Mouse (Mus musculus): ENCODE results near the gene Rftn1. TPM values are rescaled to one million over a fixed set of nuclear protein-coding genes. Genes with fewer than 3 reads are reported as not detected.

Rftn1 gene
- total RNA-seq, 2 experiments from 2014 or later: 8.4 to 9.4 TPM

DNA sequence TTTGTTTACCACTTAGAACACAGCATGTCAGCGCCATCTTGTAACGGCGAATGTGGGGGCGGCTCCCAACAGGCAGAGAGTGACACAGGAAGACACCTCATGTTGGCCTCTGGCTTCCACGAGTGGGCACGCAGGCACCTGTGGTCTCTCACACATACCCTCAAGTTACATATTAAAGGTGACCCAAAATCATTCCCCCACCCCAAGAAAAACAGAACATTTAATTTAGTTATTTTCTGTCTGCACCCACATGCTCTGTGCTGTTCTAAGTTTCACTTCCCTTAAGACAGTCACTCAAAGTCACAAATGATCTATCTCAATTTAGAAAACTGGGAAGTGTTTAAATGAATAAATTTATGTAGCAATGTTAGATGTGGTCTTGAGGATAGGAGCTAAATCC, 111.7 kb downstream of the Rftn1 start:
- Histone ChIP-seq H3K27ac (no peak overlapping the region), H3K4me3 (no peak overlapping the region)
- DNase-seq (ENCODE audit: extremely low spot score in 1 of 2, low spot score in 2 of 2): no peak
- no peak for TF ChIP-seq CTCF (IDR thresholded peaks at IDR 0.05)
- intact Hi-C loops (cut with DNase I): no loop called here

DNA sequence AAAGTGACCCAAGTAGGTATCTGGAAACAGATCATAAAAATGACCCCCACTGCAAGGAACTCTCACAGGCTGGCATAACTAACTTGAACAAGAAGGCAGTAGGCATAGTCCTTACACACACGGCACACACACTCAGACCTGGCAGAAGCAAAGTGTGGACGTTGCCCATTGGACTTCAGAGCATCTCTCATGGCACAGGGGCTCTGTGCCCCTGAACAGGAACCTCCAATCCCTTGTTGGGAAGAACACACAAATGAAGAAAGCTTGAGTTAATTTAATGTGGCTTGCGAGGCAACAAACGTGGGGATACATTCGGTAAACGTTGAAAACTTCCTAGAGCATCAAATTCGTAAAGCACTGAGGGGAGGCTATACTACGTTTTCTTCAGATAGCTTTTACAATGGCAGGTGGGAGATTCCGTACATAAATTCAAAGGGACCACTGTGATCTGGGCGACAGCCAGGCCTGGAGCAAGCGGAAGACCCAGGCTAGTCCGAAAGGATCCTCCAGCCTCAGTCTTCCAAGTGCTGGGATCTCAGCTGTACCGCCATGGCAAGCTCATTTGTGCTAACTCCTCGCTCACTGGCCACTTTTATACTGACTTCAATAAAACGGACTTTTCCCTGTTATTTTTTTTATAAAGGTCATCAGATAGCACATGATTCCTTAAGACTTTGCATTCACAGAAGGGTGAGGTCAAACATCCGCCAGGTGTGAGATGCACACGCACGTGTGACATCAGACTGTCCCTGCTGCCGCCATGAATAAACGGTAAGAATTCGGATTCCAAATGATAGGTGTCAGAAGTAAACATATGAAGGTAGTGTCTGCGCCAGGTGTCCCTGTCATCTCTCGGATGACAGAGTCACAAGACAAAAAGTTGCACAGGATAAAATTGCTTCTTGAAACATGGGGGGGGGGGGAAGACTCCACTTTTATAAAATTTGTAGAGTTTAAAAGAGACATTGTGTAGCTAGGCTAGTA, 117.2 kb downstream of the Rftn1 start:
- Histone ChIP-seq H3K4me3 (no peak overlapping the region), H3K27ac (no peak overlapping the region)
- DNase-seq (ENCODE audit: extremely low spot score in 1 of 2, low spot score in 2 of 2): no peak
- intact Hi-C loops (cut with DNase I): no loop called here
- TF ChIP-seq CTCF (IDR thresholded peaks at IDR 0.05): no peak

DNA sequence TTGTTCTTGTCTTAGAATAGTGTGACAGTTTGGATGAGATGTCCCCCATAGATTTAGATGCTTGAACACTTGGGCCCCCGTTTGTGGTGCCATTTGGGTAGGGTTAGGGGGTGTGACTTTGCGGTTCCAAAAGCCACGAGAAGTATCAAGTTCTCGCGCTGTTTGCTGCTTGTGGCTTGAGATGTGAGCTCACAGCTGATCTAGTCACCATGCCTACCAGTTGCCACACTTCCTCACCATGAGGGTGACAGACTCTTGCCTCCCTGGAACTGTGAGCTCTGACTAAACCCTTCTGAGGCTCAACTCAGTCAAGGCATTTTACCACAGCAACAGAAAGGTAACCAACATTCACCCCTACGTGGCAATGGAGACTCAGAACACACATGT, 118.9 kb downstream of the Rftn1 start:
- intact Hi-C loops (cut with DNase I): no loop called here
- no peak overlapping the region for H3K27ac ChIP-seq
- no peak for TF ChIP-seq CTCF (IDR thresholded peaks at IDR 0.05)
- H3K4me3 ChIP-seq: no peak overlapping the region
- no peak for DNase-seq (ENCODE audit: extremely low spot score in 1 of 2, low spot score in 2 of 2)

DNA sequence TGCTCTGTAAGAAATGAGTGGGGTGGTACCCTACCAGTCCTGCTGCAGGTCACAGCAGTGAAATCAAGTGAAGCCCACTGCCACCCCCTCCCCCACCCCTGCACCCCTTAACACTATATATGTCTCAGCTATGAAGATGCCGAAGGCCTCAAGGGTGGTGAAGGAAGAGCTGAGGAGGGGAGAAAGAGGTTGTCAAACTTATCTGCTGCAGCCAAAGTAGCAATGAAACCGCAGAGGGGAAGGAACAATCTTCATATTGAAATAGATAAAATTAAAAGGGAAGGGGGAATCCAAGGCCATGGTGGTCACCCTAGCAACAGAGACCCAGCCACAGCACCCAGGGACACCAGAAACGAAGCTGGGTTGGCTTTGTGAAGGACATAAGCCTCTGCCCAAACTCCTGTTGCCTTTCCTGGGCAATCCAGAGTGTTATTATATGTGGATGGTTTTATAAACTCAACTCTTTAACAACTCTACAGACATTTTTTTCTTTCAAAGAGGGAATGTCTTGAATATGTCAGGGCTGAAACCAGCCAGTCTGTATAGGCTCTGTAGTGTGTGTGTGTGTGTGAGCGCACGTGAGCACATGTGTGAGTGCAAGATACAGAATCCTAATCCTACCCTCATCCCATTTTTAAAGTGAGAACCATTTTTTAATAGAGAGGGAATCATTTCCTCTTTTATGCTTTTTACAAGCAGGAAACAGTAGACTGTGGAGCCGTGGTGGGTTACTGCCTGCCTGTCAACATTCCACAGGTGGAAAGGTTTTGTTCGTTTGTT, 119.5 kb downstream of the Rftn1 start:
- intact Hi-C loops (cut with DNase I): no loop called here
- no peak overlapping the region for H3K4me3 ChIP-seq
- DNase-seq (ENCODE audit: extremely low spot score in 1 of 2, low spot score in 2 of 2): no peak
- TF ChIP-seq CTCF (IDR thresholded peaks at IDR 0.05): no peak
- no peak overlapping the region for H3K27ac ChIP-seq

DNA sequence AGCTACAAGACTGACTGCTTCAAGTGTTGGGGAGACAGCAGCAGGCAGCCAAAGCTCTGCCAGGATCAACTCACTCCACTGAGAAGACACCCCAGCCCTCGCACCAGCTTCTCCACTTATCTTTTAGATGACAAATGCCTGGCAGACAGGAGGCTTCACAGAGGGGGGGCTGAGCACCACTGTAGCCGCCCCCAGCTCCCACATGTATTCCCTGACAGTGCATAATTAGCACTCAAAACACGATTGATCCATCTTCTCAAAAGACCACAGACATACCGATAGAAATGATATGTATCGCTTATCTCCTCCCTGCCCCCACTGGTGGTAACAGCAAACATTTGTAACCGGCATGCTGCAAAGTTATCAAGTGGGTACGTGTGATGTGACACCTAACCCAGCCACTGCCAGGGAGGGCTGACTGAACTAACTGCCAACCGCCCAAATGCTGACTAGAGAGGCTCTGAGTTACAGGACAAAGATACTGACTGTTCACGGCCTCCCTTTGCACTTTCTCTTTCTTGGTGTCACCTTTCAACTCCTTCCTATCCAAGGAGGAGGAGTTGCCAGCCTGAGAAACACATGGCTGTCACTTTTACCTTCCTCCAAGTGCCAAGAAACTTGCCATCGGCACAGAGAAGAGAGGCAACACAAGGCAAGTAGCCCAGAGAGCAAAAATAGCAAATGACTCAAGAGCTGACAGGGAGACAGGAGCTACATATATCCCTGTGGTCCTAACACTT, 120.4 kb downstream of the Rftn1 start:
- DNase-seq (ENCODE audit: extremely low spot score in 1 of 2, low spot score in 2 of 2): peak; percentile 40 to 63
- H3K4me3 ChIP-seq: no peak overlapping the region
- intact Hi-C loops (cut with DNase I): no loop called here
- H3K27ac ChIP-seq: peak overlapping the region; percentile 64; the same call in 1 of the 2 replicates
- no peak for TF ChIP-seq CTCF (IDR thresholded peaks at IDR 0.05)

DNA sequence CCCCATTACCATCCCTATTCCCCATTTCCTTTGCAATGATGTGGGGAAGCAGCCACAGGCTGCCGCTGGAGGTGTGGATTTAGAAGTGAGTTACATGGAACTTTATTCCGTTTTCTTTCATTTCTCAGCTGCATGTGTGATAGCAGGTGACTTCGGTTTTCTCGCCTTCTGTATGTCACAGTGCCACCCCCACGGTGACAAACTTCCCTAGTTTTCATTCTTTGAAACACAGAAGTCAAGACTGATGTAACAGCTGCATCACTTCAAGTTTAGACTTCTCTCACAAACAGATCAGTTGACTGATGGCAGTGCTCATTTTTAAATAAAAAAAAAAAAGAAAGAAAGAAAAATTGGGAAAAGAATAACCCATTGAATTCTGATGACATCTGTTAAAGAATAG, 121.3 kb downstream of the Rftn1 start:
- no peak overlapping the region for H3K4me3 ChIP-seq
- DNase-seq (ENCODE audit: extremely low spot score in 1 of 2, low spot score in 2 of 2): no peak
- intact Hi-C loops (cut with DNase I): no loop called here
- peak overlapping the region; percentile 64; the same call in 1 of the 2 replicates for H3K27ac ChIP-seq
- TF ChIP-seq CTCF (IDR thresholded peaks at IDR 0.05): no peak

DNA sequence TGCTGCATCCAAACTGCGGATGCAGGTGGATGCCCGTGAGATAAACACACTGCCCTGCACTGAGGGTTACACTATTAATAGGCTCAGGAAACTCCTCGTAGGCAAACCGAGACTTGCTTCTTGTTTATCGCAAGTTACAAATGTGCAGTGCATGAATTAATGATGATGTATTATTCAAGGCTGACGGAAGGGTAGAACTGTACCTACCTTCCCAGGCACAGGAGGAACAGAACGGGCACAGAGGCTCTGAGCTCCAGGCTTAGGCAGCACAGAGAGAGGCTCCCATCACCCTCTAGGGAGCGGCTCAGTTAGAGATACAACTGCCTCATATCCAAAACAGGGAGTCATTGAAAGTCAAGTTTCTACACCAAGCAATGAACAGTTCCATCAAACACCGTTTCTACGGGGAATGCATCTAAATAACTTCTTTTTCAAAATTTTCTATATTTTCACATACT, 121.8 kb downstream of the Rftn1 start:
- DNase-seq (ENCODE audit: extremely low spot score in 1 of 2, low spot score in 2 of 2): no peak
- intact Hi-C loops (cut with DNase I): no loop called here
- H3K27ac ChIP-seq: no peak overlapping the region
- TF ChIP-seq CTCF (IDR thresholded peaks at IDR 0.05): no peak
- no peak overlapping the region for H3K4me3 ChIP-seq

DNA sequence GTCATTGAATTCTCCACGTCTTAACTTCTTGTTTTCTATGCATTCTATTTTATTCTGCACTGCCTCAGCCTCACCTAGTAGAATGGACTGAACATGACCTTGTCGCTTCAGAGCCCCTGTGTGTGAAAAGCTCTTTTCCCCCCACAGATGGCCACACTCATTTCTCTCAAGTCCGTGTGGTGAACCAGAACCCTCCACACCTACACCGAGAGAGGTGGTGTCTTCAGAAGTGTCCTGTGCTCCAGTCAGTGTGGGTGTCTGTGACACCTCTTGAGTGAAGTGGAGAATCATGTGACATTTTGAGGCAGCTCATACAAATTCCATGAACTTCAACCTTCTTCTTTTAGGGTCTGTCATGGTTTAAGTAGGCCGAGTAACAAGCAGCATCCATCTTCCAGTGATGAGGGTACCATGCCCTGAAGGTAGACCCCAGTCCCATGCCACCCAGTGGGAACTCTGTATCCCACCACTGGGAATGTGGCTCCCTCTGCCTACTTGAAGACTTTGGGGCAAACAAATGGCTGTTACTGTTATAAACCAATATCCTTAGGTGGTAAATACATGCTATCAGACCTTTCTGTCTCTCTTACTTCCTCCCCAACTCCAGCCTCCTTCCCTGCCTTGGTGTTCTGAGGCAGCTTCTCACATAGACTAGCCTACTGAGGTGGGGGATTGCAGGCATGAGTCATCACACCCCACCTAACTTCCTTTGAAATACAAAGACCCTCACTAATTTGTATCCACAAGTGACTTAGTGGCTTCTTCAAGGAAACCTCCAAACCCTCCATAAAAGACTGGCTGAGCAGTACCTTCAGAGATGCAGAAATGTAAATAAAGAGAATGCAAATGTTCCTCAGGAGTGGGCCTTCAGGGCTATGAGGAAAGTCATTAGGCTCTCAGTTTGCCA, 122.4 kb downstream of the Rftn1 start:
- intact Hi-C loops (cut with DNase I): no loop called here
- Histone ChIP-seq H3K4me3 (no peak overlapping the region), H3K27ac (no peak overlapping the region)
- TF ChIP-seq CTCF (IDR thresholded peaks at IDR 0.05): no peak
- no peak for DNase-seq (ENCODE audit: extremely low spot score in 1 of 2, low spot score in 2 of 2)

DNA sequence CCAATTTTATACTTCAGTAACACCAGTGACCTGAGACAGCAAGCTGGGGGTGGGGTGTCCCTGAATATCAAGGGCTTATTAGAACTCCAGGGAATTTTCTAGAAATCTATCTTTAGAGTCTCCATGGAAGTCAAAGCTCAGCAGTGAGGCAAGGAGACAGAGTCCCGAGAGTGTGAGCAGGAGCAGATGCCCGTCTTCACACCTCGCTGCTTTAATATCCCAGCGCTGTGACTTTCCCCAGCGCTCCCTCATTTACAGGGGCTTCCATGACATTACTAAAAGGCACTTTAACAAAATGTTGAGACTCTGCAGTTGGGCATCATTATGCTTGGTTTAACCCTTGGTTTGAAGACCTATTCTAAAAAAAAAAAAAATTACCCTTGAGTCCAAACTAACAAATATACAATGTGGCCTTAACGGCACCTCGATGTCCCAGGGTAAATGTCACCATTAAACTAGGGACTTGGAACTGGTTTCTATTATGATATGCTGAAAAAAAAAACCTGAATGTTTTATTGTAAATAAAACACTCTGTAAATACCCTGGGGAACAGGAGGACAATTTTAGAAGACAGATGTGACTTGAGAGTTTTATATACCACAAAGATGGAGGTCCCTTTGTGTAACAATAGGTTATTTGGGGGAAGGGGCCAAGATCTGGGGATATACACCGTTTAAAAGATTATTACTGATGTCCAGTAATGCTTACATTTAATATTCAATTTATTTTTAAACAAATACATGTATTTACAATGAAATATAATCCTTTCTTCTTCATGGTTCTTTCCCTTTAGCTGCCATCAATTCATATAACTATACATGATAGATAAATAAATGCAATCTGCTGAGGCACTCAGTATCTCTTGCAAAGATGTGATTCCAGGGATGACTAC, 123.4 kb downstream of the Rftn1 start:
- Histone ChIP-seq H3K27ac (no peak overlapping the region), H3K4me3 (no peak overlapping the region)
- no peak for DNase-seq (ENCODE audit: extremely low spot score in 1 of 2, low spot score in 2 of 2)
- intact Hi-C loops (cut with DNase I): no loop called here
- TF ChIP-seq CTCF (IDR thresholded peaks at IDR 0.05): no peak

All from left cerebral cortex, adult 2 months (tissue).